Mouse (Mus musculus) ovary, postnatal 14 days (tissue): Measurements from ENCODE around the gene Lsm3.
"Not testable (repeated sequence)": the region's sequence is repeated elsewhere in the genome, so short reads cannot be mapped to it uniquely, and the experiment has no call there.

Experiments
- DNase-seq: peaks from one replicate; pipeline ENCODE4 v3.0.0; 2022; ENCODE audit warnings: low spot score

Gene Lsm3

DNA sequence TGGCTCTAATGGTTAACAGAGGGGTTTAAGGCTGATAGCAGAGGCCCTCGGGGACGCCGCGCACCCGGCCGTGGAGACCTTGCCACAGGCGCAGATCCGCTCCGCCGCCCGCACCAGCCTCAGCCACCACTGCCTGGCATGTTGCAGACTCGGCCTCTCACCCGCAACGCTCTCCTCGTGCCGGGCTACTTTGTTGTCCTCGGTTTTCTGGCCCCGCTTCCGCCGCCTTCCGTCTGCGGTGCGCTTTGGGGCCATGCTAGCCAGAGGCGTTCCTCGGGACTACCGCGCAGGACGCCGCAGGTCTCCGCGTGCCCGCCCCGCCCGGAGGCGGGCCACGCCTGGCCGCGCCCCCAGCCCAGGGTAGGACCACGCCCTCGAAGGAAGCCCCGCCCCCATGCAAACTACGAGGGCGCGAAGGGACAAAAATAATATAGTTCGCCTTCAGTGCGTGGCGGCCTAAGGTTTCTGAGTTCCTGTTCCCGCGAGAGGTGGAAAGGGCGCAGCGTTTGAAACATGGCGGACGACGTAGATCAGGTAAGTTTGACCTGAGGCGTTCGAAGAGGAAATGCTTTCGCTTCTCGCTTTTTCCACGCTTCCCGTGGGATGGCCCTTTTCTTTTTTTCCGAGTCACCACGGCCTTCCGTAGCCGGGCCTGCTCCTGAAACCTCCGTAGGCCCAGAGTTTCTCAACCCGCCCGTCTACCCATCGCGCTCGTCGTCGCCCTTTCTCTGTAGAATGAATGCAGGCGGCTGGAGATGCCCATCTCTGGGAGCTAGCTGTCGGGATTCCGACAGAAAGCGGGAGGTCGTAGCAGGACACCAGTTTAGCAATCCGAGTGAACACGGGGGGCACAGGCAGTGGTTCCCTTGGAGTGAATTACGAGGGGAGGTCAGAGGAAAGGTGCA, at the start of gene Lsm3, which contains the start of gene Xpc:
Lsm3 (plus strand) TSS at position 384 of the 905 bp plus-strand sequence.
Xpc (minus strand) TSS at position 344 of the 905 bp plus-strand sequence.
- DNase-seq, result peak; percentile 99

DNA sequence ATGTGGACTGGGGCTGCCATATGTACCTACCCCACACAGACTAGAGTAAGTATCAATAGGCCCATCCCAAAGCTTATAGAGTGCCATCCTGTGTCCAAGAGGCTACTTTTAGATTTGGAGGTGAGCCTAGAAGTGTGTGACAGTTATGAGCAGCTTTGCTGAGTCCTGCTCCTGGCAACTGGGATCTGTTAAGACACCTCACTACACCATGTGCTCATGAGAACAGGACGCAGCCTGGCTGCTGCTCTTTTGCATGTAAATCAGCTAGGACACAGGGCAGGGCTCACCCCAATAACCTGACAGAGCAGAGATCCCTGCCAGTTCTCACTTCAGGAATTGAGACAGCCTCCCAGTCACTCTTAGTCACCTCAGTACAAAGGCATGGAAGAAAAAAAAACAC, 48.6 kb upstream of the Lsm3 start:
- no peak for DNase-seq

- no peak for DNase-seq
These were observed 45.0 kb upstream of the Lsm3 start for GRCm38 (mm10) chr6:91470712-91471111.

DNA sequence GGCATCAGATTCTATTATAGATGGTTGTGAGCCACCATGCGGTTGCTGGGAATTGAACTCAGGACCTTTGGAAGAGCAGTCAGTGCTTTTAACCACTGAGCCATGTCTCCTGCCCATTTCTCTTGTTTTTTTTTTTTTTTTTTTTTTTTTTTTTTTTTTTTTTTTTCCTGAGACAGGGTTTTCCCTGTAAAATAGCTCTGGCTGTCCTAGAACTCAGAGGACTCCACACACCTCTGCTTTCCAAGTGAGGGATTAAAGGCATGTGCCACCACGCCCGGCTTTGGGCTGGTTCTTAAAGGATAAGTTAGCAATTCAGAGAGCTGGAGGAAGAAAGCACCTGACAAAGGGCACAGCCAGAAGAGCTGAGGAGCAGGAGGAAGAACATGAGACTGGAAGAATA, 44.3 kb upstream of the Lsm3 start:
- DNase-seq, result not testable (repeated sequence)

DNA sequence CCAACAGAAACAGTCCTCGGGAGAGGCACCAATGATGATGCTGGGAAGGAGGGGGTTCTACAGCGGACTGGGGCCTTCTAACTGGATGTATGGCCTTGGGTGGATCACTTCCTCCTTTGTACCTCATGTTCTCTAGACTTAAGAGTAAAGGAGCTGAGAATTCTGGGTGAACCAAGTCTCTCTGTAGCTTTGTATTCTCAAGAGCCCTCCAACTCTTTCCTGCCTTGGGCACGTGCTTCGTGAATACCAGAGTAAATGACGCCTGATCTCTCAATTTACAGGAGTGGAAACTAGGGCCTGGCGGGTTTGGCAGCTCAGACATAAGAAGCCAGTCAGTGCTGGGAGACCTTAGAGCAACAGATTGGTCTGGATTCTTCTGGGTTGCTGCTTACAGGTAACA, 43.4 kb upstream of the Lsm3 start:
- DNase-seq, result no peak

DNA sequence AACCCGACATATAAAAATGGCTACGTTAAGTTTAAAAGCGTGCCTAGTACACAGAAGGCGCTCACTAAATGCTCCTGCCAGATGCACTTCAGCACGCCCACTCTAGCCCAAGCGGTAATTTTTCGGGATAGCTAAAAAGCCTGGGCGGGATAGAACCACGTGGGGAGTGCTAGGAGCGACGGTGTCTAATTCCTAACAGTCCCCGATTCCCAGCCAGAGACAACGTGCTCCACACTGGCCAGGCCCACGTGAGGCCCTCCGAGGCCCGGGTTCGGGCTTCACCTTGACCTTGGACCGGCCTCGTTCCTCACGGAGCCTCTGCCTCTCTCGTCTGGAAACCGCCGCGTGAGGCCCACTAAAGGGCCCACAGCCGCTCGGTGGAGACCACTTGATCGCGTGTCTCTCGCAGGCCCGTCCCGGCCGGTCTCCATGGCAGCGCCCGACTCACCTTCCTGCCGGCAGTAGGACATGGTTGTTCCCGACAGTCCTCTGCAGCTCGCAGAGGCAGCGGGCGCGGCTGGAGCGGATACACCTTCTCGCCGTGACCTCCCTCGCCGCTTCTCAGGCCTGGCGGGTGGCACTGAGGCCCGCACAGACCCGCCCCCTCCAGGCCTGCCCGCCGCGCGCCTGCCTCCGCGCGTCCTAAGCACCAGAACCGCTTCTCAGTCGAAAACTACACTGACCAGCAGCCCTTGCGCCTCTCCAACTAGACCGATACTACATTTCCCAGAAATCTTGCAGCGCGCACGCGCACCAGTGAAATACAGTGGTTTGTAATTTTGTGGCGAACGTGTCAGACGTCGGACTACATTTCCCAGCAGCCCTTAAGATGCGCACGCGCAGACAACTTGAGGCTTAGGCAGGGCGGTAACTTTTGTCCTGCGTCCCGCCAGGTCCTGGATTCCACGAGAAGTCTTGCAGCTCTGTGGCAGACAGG, 42.6 kb upstream of the Lsm3 start, which contains the start of the genes Chchd4 and Tmem43:
Chchd4 (minus strand) TSS at position 679 of the 937 bp plus-strand sequence.
Tmem43 (plus strand) TSS at position 836 of the 937 bp plus-strand sequence.
- peak; percentile 96 for DNase-seq

DNA sequence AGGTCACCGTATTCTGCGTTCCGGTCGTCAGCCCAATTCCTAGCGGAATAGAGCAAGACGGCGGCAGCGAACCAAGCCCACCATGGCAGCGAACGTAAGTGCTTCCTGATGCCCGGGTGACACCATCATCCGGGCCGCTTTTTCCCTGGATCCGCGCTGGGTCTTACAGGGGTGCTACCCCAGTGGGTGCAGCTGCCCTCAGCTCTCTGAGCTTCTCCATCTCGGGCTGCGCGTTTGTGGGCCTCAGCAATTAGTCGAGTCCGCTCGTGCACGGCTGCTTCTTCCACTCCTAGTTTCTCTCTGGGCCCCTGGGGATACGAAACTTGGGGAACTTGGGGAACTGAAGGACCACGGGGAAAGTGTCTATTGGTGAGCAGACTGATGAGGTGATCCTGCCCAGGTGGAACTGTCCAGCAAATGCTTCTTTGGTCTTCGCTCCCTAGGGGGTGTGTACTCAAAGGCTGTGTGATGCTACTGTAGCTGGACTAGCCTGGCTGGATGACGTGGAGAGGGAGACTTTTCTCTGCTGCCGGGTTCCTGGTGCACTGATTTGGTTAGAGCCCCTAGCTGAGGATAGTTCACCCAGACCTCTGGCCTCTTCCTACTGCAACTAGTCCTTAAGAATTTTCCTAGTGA, 41.8 kb upstream of the Lsm3 start:
- no peak for DNase-seq

DNA sequence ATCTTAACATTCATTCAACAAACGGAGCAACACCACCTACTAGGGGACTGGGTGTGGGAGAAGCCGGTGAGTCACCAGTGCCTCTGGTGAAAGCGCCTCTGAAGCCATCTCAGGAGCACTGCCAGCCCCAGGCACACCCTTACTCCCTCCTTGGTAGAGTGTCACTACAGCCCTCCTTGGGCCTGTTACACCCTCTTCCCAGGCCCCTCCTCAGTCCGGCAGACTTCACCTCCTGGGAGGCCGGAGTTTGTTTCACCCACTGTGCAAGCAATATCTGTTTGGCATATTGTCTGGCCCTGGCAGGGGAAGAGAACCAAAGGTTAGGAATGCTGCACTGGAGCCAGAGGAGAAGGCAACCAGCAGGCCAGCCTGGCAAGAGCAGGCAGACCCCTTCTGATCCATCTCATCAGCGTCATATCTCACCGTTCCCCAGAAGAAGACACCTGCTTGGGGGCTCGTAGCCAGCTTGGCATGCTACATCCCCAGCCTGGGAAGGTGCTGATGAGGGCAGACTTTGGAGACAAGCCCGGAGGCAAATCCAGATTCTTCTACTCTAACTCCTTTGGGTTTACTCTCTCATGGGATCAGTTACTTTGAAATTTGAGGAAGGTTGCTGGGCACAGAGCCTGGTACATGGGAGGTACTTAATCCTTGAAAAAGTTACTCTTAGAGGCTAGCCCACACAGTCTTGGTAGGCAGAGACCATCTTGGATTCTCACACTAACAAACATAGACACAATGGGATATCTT, 41.1 kb upstream of the Lsm3 start:
- DNase-seq, result no peak

GRCm38 (mm10) chr6:91476541-91476940, 39.2 kb upstream of the Lsm3 start:
- no peak for DNase-seq

GRCm38 (mm10) chr6:91483371-91483770, 32.4 kb upstream of the Lsm3 start:
- no peak for DNase-seq

GRCm38 (mm10) chr6:91486736-91487453, 28.8 kb upstream of the Lsm3 start:
- DNase-seq, result no peak

DNA sequence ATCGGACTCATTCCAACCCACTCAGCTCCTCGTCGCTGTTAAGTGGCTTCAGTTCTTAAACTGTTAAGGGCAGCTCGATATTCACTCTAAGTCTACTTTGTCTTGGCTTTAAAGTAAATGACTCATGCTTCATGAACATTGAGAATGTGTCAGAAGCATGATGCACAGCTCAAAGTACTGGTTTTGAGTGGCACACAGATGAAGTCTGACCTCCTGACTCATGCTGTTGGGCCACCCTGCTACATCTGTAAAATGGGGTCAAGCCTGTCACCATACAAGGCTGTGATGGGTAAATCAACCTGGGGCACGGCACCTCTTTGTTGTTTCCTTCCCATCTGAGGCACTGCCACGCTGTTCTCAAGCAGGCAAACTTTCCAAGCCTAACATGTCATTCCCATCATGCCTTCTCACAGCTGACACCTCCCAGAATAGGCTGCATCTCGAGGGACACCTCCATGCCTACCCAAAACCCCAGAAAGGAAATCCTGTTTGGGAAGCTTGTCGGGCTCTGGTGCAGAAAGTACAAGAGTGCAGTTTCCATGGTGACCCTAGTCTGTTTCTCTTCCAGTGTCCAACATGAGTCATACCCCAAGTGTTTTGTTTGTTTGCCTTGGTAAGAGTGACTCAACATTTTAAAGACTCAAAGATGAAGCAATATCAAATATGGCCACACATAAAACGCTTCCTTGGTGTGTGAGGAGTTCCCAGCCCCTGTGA, 27.1 kb upstream of the Lsm3 start:
- DNase-seq, result no peak

GRCm38 (mm10) chr6:91489872-91490271, 25.9 kb upstream of the Lsm3 start:
- no peak for DNase-seq

GRCm38 (mm10) chr6:91491004-91491403, 24.7 kb upstream of the Lsm3 start:
- no peak for DNase-seq

GRCm38 (mm10) chr6:91493053-91493452, 22.7 kb upstream of the Lsm3 start:
- no peak for DNase-seq

- no peak for DNase-seq
These were observed 21.2 kb upstream of the Lsm3 start for GRCm38 (mm10) chr6:91494526-91494925.

DNA sequence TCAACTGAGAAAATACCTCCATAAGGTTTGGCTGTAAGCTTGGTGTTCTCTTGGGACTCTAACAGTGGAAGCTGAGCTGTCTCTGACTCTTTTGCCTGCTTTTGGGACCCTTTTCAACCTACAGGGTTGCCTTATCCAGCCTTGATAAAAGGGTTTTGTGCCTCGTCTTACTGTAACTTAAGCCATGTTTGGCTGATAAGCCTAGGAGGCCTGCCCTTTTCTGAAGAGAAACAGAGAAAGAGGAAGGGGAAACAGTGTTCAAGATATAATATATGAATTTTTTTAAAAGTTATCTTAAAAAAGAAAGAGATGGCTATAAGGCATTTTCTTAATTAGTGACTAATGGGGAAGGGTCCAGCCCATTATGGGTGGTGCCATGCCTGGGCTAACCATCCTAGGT, 12.4 kb upstream of the Lsm3 start:
- DNase-seq, result no peak

DNA sequence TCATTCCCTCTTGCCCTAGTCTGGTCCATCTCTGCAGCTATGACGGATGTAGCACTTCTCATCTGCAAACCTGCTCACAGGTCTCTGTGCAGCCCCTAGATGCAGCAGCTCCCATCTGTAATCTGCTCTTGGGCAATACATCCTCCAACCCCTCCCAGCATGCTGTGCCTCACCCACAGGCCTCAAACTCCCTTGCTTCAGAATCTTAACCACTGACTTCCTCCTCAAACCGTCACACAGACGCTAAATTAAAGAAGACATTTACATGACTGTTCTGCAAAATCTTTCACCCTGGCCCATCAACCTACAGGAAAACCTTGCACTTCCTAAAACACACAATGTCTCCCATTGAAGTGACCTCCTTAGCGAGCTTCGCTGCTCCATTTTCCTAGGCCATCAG, 9.7 kb upstream of the Lsm3 start:
- DNase-seq, result no peak

DNA sequence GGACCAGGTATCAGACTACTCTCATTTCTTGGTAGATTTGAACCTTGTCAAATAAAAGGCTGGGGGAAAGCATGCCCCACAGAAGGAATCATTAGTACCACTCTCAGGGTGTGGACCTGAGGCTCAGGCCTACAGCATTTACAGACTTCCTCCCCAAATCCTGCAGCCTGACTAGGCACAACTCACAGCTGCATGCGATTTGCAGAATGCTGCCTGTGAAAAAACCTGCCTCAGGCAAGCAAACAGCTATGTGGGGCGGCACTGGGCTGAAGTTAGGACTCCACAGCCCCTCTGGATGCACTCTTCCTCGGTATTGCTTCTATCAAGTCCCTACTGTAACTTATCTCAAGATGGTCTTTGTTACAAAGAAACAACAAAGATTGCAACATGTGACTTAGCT, 7.7 kb upstream of the Lsm3 start:
- DNase-seq, result no peak

DNA sequence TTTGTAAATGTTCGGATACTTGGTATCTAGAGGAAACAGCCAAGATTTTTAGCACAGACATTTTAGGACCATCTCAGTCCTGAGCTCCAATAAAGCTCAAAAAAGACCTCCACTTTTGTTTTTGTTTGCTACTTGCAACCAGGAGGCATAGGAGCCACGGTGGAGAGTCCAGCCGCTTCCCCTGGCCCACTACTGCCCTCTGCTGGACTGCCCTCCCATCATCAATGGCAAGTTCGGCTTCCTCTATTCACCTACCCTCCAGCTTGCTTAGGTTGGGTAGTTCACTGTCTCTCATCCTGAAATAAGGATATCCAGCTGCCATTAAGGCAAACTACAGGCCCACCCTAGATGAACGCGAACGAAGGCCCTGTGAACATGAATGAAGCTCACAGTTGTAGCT, 6.4 kb upstream of the Lsm3 start:
- peak; percentile 68 for DNase-seq
